Mouse (Mus musculus) lung, adult 2 months (tissue): ENCODE measurements around the gene Crhr1. TPM values are rescaled to one million over a fixed set of nuclear protein-coding genes. Genes with fewer than 3 reads are reported as not detected.
A peak's percentile ranks its signal among the peaks of the same experiment; 100 is the strongest.

Experiments
- DNase-seq: peaks from one replicate; pipeline ENCODE4 v3.0.0; 2022
- H3K4me1 ChIP-seq: fragments of 200-500 bp; 2 replicates; pipeline ENCODE4 v1.6.1; 2011; ENCODE audit warnings: low read length; ENCODE audit not compliant: control insufficient read depth, insufficient read depth
- H3K4me3 ChIP-seq: fragments of 200-500 bp; replicated peaks from 2 replicates; pipeline ENCODE3; 2011; ENCODE audit warnings: low read depth, mild to moderate bottlenecking, control low read depth, low read length; ENCODE audit errors: extremely low read depth
- CTCF ChIP-seq: fragments of 200-500 bp; IDR thresholded peaks from 2 replicates; pipeline ENCODE4 v1.5.1; 2011; ENCODE audit warnings: mild to moderate bottlenecking, low read length, control low read depth; ENCODE audit not compliant: insufficient read depth
- POLR2A ChIP-seq: fragments of 200-500 bp; IDR thresholded peaks from 2 replicates; pipeline ENCODE4 v1.6.1; 2011; ENCODE audit warnings: low read depth, mild to moderate bottlenecking, control low read depth, low read length, borderline replicate concordance; ENCODE audit errors: extremely low read depth
- WGBS: fragments of 180-500 bp; shearing (Covaris S2); methylation state at CpG from one replicate; pipeline ENCODE4 v1.1.7; 2018; 5-methylcytosine and 5-hydroxymethylcytosine counted together
- polyA plus RNA-seq: library from polyadenylated mRNA; depleted of rRNA; stranded (reverse); fragments of >200 nt; gene quantifications from 2 replicates; pipeline ENCODE4 v1.2.3, GENCODE M21; 2012

Crhr1 gene
- polyA plus RNA-seq, 1 experiment: not detected

DNA sequence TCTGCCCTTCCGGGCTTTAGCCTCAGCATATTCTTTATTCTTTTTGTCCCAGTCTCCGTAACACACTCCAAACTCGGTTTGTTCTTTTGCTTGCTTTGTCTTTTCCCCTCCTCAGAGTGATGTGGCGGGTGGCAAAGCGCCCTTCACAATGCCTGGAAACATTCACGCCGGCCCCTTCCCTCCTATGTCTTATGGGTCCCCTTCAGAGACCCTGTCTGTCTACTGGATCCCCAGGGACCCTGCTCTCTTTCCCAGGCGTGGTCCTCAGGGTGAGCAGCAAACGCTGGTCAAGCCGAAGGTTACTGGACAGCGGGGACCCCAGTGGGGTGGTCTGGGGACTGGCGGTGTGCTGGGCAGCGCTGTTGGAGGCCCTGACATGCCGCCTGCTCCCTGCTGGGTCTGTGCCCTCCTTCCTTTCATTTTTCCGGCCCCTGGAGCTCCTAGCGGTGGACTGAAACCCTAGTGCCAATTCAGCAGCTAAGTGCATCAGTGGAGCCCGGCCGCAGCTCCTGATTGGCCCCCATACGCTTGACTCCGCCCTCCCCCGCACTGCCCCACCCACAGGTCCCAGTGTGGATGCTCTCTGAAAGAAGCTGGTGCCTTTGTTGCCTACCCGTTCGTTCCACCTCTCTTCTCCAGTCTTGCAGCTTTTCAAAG is 25.1 kb downstream of the Crhr1 start:
- no peak for TF ChIP-seq POLR2A
- TF ChIP-seq CTCF: no peak
- Histone ChIP-seq H3K4me3 (no peak overlapping the region), H3K4me1 (no peaks in the 10 kb centered on the region)
- WGBS: 7% methylated on average over 23 of the region's 23 CpGs
- DNase-seq: peak; percentile 10

DNA sequence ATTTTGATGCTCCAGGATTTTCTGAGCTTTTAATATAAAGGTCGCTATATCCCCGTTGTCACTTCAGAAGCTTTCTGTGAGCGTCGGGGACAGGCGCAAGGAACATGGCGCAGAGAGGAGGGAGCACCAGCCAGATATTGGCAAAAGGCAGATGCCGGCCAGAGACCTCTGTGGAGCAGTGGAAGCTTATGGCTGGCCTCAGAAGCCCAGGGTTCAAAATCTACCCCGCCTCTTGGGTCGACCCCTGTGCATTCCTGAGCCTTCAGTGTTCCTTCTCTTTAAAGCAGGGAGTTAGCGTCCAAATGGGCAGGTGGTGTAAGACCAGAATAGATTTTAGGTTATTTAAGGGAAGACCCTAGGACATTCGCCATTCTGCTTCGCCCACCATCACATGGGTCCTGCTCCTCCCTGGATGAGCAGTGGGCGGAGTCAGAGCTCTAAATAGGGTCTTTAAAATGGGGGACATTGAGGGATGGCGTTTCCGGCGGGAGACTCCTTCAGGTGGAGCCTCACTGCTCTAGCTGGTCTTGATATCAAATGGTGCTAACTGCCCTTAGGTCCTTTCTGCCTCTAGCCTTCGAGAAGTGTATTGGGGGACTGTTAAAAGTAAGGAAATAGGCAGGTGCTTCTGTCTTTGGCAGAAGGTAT is 25.7 kb downstream of the Crhr1 start:
- no peak for TF ChIP-seq CTCF
- TF ChIP-seq POLR2A: no peak
- H3K4me1 ChIP-seq: no peaks in the 10 kb centered on the region
- H3K4me3 ChIP-seq: no peak overlapping the region
- 12% methylated on average over 17 of the region's 17 CpGs for WGBS
- no peak for DNase-seq

DNA sequence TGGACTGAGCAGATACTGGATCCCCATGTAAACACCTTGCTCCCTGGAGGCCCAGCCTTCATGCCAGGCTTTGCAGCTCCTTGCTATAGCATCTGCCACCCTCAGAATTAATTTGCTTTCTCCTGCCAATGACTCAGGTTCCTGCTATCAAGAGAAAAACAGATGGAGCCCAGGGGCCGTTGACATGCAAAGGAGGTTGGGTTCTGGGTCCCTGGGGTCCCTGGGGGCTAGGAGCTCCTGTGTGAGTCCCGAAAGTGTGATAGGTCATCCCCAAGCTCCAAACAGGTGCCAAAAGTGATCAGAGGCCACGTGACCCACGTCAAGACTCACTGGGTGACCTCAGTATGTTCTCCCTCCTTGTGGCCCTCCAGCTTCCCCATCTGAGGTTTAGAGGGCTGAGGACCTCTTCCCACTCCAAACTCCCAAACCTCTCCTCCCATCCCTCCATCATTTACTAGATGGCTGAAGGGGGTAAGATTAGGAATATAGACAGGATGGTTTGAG is 27.2 kb downstream of the Crhr1 start:
- no peak overlapping the region for H3K4me3 ChIP-seq
- no peaks in the 10 kb centered on the region for H3K4me1 ChIP-seq
- no peak for DNase-seq
- TF ChIP-seq CTCF (no peak), POLR2A (no peak)
- 74% methylated on average over 4 of the region's 4 CpGs for WGBS

DNA sequence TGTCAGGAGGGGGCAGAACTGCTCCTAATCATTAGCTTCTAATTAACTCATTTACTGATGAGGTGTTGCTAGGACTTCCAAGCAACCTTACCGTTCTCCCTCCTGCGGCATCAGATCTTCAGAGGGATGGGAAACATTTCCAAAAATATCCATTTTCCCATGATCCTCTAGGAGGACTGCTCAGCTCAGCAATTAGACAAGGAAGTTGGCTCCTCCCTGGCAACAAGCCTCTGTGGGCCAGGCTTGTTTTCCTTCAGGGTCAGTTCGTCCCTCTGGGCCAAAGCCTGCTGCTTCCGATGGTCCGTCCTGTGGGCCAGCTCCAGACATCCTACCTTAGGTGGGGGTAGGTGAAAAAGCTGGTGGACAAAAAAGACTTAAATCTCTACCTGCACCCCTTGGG is 28.5 kb downstream of the Crhr1 start:
- 66% methylated on average over 5 of the region's 5 CpGs for WGBS
- H3K4me1 ChIP-seq: no peaks in the 10 kb centered on the region
- TF ChIP-seq CTCF: no peak
- no peak for TF ChIP-seq POLR2A
- no peak overlapping the region for H3K4me3 ChIP-seq
- DNase-seq: no peak

DNA sequence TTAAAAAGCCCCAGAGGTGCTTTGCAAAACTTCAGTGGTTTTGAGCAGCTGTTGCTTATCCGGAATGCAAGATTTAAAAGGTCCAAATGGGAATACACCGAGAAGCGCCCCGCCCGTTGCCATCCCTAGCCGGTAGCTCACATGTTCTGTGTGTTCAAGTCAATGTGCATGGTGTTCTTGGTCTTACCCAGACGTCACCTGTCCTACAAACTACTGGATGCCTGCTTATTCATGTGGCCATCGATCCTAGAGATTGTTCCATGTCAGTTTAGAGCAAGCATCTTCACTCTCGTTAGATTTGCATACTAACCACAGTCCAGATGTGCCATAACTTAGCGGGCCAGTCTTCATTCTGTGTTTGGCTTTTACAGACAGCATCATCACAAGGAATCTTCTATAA is 31.6 kb downstream of the Crhr1 start:
- Histone ChIP-seq H3K4me3 (no peak overlapping the region), H3K4me1 (no peaks in the 10 kb centered on the region)
- TF ChIP-seq POLR2A (no peak), CTCF (no peak)
- 87% methylated on average over 10 of the region's 10 CpGs for WGBS
- DNase-seq: no peak

DNA sequence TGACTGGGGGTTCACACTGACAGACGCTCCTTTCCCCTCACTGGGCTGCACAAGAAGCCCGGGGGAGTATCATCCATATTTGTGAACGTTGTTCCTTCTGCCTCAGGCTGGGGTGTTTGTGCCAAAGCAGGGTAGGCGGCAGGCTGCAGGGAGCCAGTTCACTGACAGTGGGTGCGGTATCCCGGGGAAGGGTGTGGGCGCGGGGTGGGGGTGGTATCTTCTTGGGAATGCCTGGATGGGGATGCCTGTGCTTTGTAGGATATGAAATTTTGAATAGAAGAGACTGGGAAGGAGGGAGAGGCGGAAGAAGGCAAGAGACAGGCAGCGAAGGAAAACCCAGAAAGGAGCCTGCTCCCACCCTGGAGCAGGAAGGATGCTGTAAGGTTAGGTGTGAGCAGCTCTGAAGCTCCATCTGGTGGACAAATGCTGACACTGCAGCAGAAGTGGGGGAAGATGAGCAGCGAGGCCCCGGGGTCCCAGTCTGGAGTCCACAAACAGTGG is 38.7 kb downstream of the Crhr1 start:
- 30% methylated on average over 12 of the region's 12 CpGs for WGBS
- DNase-seq: peak; percentile 57
- TF ChIP-seq POLR2A (no peak), CTCF (peak; percentile 96)
- Histone ChIP-seq H3K4me1 (no peaks in the 10 kb centered on the region), H3K4me3 (no peak overlapping the region)

DNA sequence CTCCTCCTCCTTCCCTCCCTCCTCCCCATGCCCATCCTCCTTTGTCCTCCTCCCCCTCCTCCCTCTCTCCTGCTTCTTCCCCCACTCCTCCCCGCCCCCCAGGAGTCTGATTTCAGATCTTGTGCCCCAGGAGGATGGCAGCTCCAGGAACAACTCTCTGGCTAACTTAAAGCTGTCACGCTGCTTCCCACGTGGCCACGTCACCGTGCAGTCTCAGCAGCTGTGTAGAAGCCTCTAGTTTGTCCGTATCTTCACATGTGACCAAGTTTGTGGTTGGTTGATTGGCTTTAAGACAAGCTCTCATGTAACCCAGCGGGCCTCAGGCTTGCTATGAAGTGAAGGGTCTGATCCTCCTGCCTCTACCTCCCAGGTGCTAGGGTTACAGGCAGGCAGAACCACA is 46.2 kb downstream of the Crhr1 start:
- Histone ChIP-seq H3K4me1 (no peaks in the 10 kb centered on the region), H3K4me3 (no peak overlapping the region)
- TF ChIP-seq POLR2A (no peak), CTCF (no peak)
- 30% methylated on average over 7 of the region's 7 CpGs for WGBS
- no peak for DNase-seq

DNA sequence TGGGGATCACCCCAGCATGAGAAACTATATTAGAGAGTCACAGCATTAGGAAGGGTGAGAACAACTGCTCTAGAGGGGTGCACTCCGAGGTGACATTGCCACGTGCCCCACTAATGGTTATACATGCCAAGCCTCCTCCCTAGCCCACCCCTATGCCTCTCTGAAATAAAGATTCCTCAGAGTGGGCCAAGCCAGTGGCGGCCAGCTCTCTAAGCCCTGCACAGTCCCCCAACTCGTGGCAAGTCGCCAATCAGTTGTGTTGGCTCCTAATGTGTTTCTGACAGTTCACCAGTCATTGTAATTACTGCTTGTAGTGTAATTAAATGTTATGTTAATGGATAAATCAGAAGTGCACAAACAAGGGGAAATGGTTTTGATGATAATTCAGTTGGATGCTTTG is 47.1 kb downstream of the Crhr1 start:
- H3K4me3 ChIP-seq: no peak overlapping the region
- TF ChIP-seq POLR2A (no peak), CTCF (no peak)
- no peak for DNase-seq
- no peaks in the 10 kb centered on the region for H3K4me1 ChIP-seq
- 53% methylated on average over 5 of the region's 5 CpGs for WGBS

DNA sequence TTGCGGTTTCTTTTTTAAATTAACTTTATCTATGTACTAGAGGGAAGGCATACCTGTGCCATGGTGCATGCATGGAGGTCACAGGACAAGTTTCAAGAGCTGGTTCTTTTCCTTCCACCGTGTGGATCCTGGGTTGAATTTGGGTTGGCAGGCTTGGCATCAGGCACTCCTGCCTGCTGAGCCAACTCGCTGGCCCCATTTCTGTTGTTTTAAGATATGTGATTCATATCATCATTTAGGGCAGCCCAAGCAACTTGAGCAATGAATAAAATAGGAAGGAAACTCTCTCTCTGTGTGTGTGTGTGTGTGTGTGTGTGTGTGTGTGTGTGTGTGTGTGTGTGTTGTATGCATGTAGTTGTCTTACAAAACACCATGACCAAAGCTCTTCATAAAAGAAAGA is 49.5 kb downstream of the Crhr1 start:
- no peak overlapping the region for H3K4me3 ChIP-seq
- H3K4me1 ChIP-seq: no peaks in the 10 kb centered on the region
- WGBS: 59% methylated on average over 3 of the region's 3 CpGs
- no peak for DNase-seq
- no peak for TF ChIP-seq POLR2A

DNA sequence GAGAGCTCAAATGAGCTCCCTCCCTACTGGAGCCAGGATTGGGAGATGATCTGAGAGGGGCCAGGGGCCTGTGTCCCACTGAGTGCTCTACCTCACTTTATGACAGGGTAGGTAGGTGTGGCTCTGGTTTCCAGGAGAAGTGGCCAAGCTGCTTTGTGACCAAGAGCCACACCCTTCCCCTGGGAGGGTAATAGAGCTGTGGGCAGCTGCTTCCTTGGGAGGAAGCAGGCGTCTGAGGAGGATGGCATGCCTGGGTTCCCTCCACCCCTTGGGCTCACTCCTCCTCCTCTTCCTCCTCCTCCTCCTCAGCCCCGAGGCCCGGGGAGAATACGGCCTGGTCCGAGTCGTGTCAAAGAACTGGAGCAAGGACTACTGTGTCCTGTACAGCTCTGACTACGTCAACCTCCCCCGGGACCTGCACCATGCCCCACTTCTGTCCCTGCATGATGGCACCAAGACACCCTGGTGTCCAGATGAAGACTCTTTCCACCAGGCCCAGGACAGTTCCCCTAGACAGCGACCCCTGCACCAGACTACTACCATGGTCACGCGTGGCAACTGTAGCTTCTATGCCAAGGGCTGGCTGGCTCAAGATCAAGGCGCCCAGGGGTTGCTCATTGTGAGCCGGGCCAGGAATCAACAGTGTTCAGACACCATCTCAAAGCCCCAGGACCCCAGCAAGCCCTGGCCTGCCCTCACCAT is 53.6 kb downstream of the Crhr1 start, which contains the start of gene Sppl2c:
Sppl2c (plus strand) TSS at position 193 of the 702 bp plus-strand sequence.
- DNase-seq: no peak
- no peaks in the 10 kb centered on the region for H3K4me1 ChIP-seq
- TF ChIP-seq POLR2A: no peak
- TF ChIP-seq CTCF: no peak
- no peak within 1 kb of the TSS for H3K4me3 ChIP-seq
- 64% methylated on average over 13 of the region's 13 CpGs for WGBS
